Mouse (Mus musculus) heart, postnatal 0 days (tissue): ENCODE data around the gene Cdh15.

Experiments used
- CTCF ChIP-seq: IDR thresholded peaks from 2 replicates; pipeline ENCODE4 v1.5.1; 2016; ENCODE audit warnings: antibody characterized with exemption, control low read depth, low read depth
- EP300 ChIP-seq: IDR thresholded peaks from 2 replicates; pipeline ENCODE4 v1.6.1; 2016; ENCODE audit warnings: antibody characterized with exemption, low read depth

DNA sequence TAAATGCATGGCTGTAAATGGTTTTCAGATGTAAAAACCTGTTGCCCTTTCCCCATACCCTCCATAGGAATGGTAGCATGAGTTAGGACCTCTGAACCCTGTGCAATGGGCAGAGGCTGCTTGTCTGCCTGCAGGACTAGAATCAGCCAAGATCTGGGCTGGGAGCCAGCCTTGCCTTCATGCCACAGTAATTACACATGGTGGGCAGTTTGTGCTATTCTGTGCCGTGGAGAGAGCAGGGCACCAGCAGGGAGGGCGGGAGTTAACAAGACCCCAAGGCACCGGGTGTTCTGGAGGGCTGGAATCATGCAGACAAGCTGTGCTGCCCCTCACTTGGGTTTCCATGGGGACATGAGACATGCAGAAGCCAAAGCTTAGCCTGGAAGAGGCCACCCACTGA, 42.4 kb upstream of the Cdh15 start:
- TF ChIP-seq CTCF (no peak), EP300 (no peak)
